Mouse (Mus musculus): ENCODE data around the gene Specc1.

Specc1 gene

GRCm38 (mm10) chr11:62047817-62048640 is 91.5 kb downstream of the Specc1 start:
- DNase-seq (ENCODE audit: low read depth, low spot score) = no peak

- no peak for DNase-seq (ENCODE audit: low read depth, low spot score)
Observed at GRCm38 (mm10) chr11:62049170-62049569, 92.6 kb downstream of the Specc1 start.

- no peak for DNase-seq (ENCODE audit: low read depth, low spot score)
Observed at GRCm38 (mm10) chr11:62050356-62051330, 94.1 kb downstream of the Specc1 start.

- DNase-seq (ENCODE audit: low read depth, low spot score) = no peak
Observed at GRCm38 (mm10) chr11:62051487-62051886, 94.9 kb downstream of the Specc1 start.

- no peak for DNase-seq (ENCODE audit: low read depth, low spot score)
Observed at GRCm38 (mm10) chr11:62053928-62054327, 97.4 kb downstream of the Specc1 start.

GRCm38 (mm10) chr11:62064565-62064964 is 108.0 kb downstream of the Specc1 start:
- DNase-seq (ENCODE audit: low read depth, low spot score) = no peak

GRCm38 (mm10) chr11:62065655-62066054 is 109.1 kb downstream of the Specc1 start:
- no peak for DNase-seq (ENCODE audit: low read depth, low spot score)

- DNase-seq (ENCODE audit: low read depth, low spot score) = no peak
Observed at GRCm38 (mm10) chr11:62069554-62069953, 113.0 kb downstream of the Specc1 start.

- DNase-seq (ENCODE audit: low read depth, low spot score) = no peak
Observed at GRCm38 (mm10) chr11:62070206-62070605, 113.6 kb downstream of the Specc1 start.

- DNase-seq (ENCODE audit: low read depth, low spot score) = no peak
Observed at GRCm38 (mm10) chr11:62072406-62072805, 115.8 kb downstream of the Specc1 start.

- no peak for DNase-seq (ENCODE audit: low read depth, low spot score)
Observed at GRCm38 (mm10) chr11:62073575-62074140, 117.1 kb downstream of the Specc1 start.

- no peak for DNase-seq (ENCODE audit: low read depth, low spot score)
Observed at GRCm38 (mm10) chr11:62074578-62074977, 118.0 kb downstream of the Specc1 start.

- DNase-seq (ENCODE audit: low read depth, low spot score) = no peak
Observed at GRCm38 (mm10) chr11:62075071-62075470, 118.5 kb downstream of the Specc1 start.

GRCm38 (mm10) chr11:62075551-62075950 is 119.0 kb downstream of the Specc1 start:
- DNase-seq (ENCODE audit: low read depth, low spot score) = no peak

- DNase-seq (ENCODE audit: low read depth, low spot score) = peak; percentile 89
Observed at GRCm38 (mm10) chr11:62076345-62077156, 120.0 kb downstream of the Specc1 start.

- no peak for DNase-seq (ENCODE audit: low read depth, low spot score)
Observed at GRCm38 (mm10) chr11:62077157-62077865, 120.7 kb downstream of the Specc1 start.

- no peak for DNase-seq (ENCODE audit: low read depth, low spot score)
Observed at GRCm38 (mm10) chr11:62078371-62078770, 121.8 kb downstream of the Specc1 start.

- DNase-seq (ENCODE audit: low read depth, low spot score) = no peak
Observed at GRCm38 (mm10) chr11:62079100-62079857, 122.7 kb downstream of the Specc1 start.

- no peak for DNase-seq (ENCODE audit: low read depth, low spot score)
Observed at GRCm38 (mm10) chr11:62080476-62080875, 123.9 kb downstream of the Specc1 start.

GRCm38 (mm10) chr11:62086648-62087047 is 130.1 kb downstream of the Specc1 start:
- DNase-seq (ENCODE audit: low read depth, low spot score) = no peak

Data from telencephalon, adult 2 months (tissue).